Mouse (Mus musculus) cortical plate, adult 2 months (tissue): ENCODE results near the gene Zbp1.

Source experiments
- CTCF ChIP-seq: fragments of 200-500 bp; IDR thresholded peaks from 2 replicates; pipeline ENCODE4 v1.5.1; 2011; ENCODE audit warnings: mild to moderate bottlenecking, control low read depth, low read length; ENCODE audit not compliant: insufficient read depth; ENCODE audit errors: extremely low read depth
- POLR2A ChIP-seq: fragments of 200-500 bp; IDR thresholded peaks from 2 replicates; pipeline ENCODE4 v1.6.1; 2011; ENCODE audit warnings: mild to moderate bottlenecking, low read length, control low read depth; ENCODE audit not compliant: insufficient read depth; ENCODE audit errors: extremely low read depth

GRCm38 (mm10) chr2:173212227-173212626 is 6.5 kb downstream of the Zbp1 start:
- TF ChIP-seq CTCF (no peak), POLR2A (no peak)
